Mouse (Mus musculus) liver, postnatal 0 days (tissue): ENCODE measurements at regions not wholly inside any gene's neighbourhood (a gene's known extent, or its start where the extent isn't known, plus 50 kb on each side); places are given as distances from the start of the nearest gene placed in this dataset.

Source experiments
- ATAC-seq: fragments of 200-750 bp; cut with Nextera tagmentation; 2 replicates; pipeline ENCODE4 v1.8.0; 2017; ENCODE audit warnings: mild to moderate bottlenecking, moderate library complexity
- DNase-seq: peaks from one replicate; pipeline ENCODE4 v3.0.0-alpha.2; 2016
- H3K27ac ChIP-seq: fragments of 300-500 bp; sonication (generic); 2 replicates; pipeline ENCODE4 v1.5.1; 2014; ENCODE audit warnings: antibody characterized with exemption, moderate library complexity, mild to moderate bottlenecking, low read depth
- H3K27me3 ChIP-seq: fragments of 300-500 bp; sonication (generic); 2 replicates; pipeline ENCODE4 v1.6.1; 2014; ENCODE audit warnings: low read length, control low read depth, mixed read lengths; ENCODE audit not compliant: insufficient read depth
- H3K36me3 ChIP-seq: fragments of 300-500 bp; sonication (generic); replicated peaks from 2 replicates; pipeline ENCODE4 v1.6.1; 2014; ENCODE audit warnings: mild to moderate bottlenecking, control low read depth, low read length, moderate library complexity, mixed read lengths; ENCODE audit not compliant: insufficient read depth
- H3K4me1 ChIP-seq: fragments of 300-500 bp; sonication (generic); 2 replicates; pipeline ENCODE4 v1.6.1; 2014; ENCODE audit warnings: antibody characterized with exemption, mild to moderate bottlenecking, control low read depth; ENCODE audit not compliant: insufficient read depth
- H3K4me2 ChIP-seq: fragments of 300-500 bp; sonication (generic); 2 replicates; pipeline ENCODE4 v1.6.1; 2014; ENCODE audit warnings: low read depth, mild to moderate bottlenecking, low read length, moderate library complexity, mixed read lengths
- H3K4me3 ChIP-seq: fragments of 300-500 bp; sonication (generic); 2 replicates; pipeline ENCODE4 v1.5.1; 2014; ENCODE audit warnings: low read depth, low read length
- H3K9ac ChIP-seq: fragments of 300-500 bp; sonication (generic); replicated peaks from 2 replicates; pipeline ENCODE4 v1.6.1; 2014; ENCODE audit warnings: mild to moderate bottlenecking, moderate library complexity
- H3K9me3 ChIP-seq: fragments of 300-500 bp; sonication (generic); 2 replicates; pipeline ENCODE4 v1.6.1; 2016; ENCODE audit warnings: mild to moderate bottlenecking, control low read depth, low read length, mixed read lengths
- CTCF ChIP-seq: sonication (generic); IDR thresholded peaks from 2 replicates; pipeline ENCODE4 v1.5.1; 2016; ENCODE audit warnings: antibody characterized with exemption, low read depth
- EP300 ChIP-seq: IDR thresholded peaks from 2 replicates; pipeline ENCODE4 v1.6.1; 2016; ENCODE audit warnings: antibody characterized with exemption, low read depth, mild to moderate bottlenecking
- WGBS: fragments of 180-500 bp; shearing (Covaris S2); extraction: QIAGEN DNeasy Blood & Tissue Kit; methylation state at CpG from one replicate; pipeline ENCODE4 v1.1.7; 2014; ENCODE audit not compliant: insufficient replicate concordance; 5-methylcytosine and 5-hydroxymethylcytosine counted together

GRCm38 (mm10) chr8:46419402-46419801, 51.4 kb upstream of the Acsl1 start:
- Histone ChIP-seq H3K9ac (no peak overlapping the region), H3K27ac (no peak overlapping the region), H3K9me3 (no peaks in the 10 kb centered on the region), H3K4me1 (no peaks in the 10 kb centered on the region), H3K4me3 (no peak overlapping the region), H3K27me3 (no peaks in the 10 kb centered on the region), H3K4me2 (no peak overlapping the region), H3K36me3 (no peaks in the 10 kb centered on the region)
- ATAC-seq (no peak), DNase-seq (no peak)
- WGBS = 68% methylated on average over 5 of the region's 5 CpGs
- TF ChIP-seq CTCF (no peak), EP300 (no peak)

GRCm38 (mm10) chr8:46420476-46420875, 50.4 kb upstream of the Acsl1 start:
- Histone ChIP-seq H3K4me3 (no peak overlapping the region), H3K9me3 (no peaks in the 10 kb centered on the region), H3K9ac (no peak overlapping the region), H3K27ac (no peak overlapping the region), H3K27me3 (no peaks in the 10 kb centered on the region), H3K36me3 (no peaks in the 10 kb centered on the region), H3K4me1 (no peaks in the 10 kb centered on the region), H3K4me2 (no peak overlapping the region)
- ATAC-seq = no peak
- TF ChIP-seq EP300 (no peak), CTCF (no peak)
- no peak for DNase-seq
- WGBS = 84% methylated on average over 8 of the region's 8 CpGs
